Mouse (Mus musculus): ENCODE data around the gene Zfp142. TPM values are rescaled to one million over a fixed set of nuclear protein-coding genes. Genes with fewer than 3 reads are reported as not detected.

The Zfp142 gene
- 14.6 and 16.1 TPM in 2 replicates for total RNA-seq (2021)
- long read RNA-seq, experiment 1, partial matches to known transcripts: 2 of 2 reads
- long read RNA-seq, experiment 1, other reads (novel, unspliced or antisense): 0 of 2 reads
- long read RNA-seq, experiment 2, partial matches to known transcripts: 3 of 6 reads
- long read RNA-seq, experiment 2, other reads (novel, unspliced or antisense): 3 of 6 reads

DNA sequence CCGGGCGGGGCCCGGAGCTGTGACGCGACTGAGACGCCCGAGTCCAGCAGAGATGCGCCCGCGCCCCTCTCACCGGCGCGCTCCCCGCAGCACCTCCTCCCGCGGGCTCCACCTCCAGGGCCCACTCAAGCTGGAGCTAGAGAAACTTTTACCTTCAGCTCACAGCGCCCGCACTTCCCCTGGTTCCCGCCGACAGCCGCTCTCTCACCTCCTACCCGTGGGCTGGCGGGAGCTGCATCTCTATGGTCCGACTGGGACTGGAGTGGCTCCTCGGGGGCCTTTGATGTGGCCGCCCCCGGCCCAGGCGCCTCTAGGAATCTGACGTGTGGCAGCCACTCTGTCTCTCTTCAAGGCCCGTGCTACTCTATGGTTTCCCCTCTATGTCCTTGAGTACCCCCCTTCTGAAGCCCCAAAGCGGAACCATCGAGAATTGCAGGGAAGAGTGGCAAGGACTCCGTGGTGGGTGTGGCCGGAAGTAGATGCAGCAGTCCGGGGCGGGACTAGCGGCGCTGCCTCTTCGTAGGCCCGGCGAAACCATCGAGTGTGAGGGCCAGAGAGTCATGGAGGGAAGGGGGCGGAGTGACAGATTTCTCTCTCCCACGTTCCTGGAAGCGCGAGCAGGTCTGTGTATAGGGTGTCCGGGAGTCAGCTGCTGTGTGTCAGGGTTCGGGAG is at the start of gene Zfp142, which contains the start of gene Bcs1l:
TSS of gene Zfp142 (minus strand) at position 474 of the 673 bp plus-strand sequence.
TSS of gene Bcs1l (plus strand) at position 517 of the 673 bp plus-strand sequence.
- peak; percentile 99 for DNase-seq

DNA sequence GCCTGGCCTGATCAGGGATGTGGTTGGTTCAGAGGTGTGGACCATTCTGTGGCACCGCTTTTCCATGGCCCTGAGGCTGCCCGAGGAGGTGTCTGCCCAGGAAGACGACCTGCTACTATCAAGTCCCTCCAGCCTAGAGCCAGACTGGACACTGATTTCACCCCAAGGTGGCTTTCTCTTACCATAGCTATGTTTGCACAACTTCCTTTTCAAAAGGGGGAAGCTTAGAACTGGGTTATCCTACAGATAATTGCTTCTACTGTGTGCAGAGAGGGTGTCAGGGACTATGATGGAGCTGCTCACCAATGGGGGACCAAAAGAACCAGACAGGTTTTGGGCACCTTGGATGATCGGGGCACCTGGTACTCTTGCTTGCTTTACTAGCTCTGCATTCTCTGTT is 44.7 kb upstream of the Zfp142 start:
- DNase-seq: no peak

DNA sequence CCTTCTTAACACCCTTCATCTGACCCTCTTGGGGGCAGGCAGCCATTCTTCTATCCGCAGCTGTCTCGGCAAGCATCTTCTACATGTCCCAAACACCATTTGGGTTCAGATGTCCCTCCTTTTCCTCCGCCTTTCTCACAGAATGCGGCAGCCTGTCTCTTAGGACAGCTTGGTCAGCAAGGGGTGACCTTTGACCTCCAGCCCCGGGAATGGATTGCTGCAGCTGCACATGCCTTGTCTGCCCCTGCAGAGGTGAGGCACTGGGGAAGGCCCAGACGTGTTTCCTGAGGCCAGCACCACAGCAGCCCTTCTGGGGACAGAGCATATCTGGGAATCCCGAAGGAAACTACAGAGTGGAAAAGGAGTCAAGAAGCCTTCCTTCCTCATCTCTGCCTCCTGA is 40.0 kb upstream of the Zfp142 start:
- DNase-seq: peak; percentile 16

DNA sequence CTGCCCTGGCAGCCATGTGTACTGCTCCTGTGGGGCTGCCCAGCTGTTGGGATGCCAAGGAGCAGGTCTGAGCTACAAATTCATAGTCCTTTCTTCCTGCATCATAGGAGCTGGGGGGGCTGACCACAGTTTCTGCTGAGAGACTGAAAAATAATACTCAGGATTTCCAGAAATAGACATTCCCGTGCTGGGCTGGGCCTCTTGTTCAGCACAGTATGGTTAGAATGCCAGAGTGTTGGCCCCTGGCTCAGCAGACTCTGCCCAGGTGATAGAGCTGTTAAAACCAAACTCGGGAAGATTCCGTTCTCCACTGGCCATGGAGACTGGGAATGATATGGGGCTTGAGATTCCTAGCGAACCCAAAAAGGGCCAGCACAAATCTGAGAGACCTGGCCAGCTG is 38.0 kb upstream of the Zfp142 start:
- no peak for DNase-seq

DNA sequence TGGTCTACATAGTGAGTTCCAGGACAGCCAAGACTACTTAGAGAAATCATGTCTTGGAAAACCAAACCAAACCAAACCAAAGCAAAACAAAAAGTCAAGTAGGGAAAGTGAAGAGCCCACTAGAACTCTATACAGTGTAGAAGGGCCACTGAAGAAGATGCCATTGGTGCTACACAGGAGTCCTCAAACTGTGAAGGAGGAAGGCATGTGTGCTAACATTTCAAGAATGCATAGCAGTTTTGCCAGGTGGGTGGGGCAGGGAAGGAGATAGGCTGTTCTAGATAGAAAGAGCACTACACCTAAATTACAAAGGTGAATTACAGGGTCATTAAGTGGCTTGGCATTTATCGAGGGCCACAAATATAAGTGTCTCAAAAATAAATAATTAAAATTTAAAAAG is 36.1 kb upstream of the Zfp142 start:
- no peak for DNase-seq

DNA sequence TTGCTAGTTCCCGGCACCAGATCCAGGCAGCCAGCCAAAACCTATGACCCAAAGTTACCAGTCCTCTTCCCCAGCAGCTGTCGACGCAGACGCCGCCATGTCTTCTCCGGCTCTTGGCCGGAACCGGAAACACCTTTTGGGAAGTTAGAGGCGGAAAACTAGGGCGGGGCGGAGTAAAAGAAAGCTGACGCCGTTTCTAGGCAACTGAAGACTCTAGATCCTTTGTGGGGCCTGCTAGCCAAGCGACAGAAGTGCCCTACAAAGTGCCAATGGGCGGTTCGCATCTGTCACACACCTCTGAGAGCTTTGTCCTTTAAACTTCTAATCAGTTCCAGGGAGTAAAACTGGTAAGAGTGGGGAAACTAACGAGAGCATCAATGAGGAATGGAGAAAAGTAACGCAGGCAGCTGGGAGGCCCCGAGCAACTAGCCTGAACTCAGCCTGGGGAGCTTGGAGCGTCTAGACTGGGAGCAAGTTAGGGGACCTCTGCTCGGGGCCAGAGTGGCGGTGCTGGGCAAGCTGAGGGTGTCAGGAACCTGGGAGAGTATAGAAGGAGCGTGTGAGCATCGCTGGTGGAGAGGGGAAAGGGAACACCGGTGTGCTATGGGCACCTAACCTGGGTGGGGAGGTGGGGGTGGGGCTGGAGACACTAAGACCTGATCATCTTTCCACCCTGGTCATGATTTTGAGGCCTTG is 13.4 kb upstream of the Zfp142 start, which contains the start of the genes Rnf25 and Stk36:
TSS of gene Rnf25 (minus strand) at position 131 of the 696 bp plus-strand sequence.
TSS of gene Stk36 (plus strand) at position 179 of the 696 bp plus-strand sequence.
- peak; percentile 93 for DNase-seq

DNA sequence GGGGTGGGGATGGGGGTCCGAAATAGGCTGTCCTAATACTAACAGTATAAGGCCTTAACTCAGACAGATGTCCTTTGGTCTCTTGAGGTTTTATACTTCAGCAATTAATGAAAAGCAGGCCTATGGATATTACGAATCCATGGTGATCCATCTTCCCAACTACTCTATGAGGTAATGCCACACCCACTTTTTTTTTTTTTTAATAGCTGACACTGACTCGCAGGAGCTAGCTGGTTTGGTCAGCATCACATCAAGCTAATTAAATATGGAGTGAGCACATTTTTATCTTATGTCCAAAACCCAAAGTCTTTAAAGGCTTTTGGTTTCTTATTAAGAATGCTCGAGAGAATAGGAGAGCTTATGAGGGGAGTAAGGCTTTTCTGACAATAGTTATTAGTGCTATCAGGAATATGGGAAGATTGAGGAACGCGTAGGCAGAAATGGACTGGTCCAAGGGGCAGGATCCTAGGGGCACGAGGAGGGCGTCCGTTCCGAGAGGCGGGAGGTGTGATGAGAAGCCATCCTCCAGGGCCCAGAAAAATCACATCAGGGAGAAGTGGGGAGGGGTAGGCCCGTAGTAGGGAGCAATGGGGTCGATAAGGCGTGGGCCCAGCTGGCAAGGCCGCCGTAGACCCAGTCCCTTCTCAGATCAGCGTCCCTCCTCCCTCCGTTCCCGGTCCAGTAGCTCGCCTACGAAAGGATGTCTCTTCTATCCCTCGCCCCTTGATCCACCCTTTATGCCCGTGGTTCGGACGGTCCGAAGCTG is 12.6 kb upstream of the Zfp142 start:
- no peak for DNase-seq

DNA sequence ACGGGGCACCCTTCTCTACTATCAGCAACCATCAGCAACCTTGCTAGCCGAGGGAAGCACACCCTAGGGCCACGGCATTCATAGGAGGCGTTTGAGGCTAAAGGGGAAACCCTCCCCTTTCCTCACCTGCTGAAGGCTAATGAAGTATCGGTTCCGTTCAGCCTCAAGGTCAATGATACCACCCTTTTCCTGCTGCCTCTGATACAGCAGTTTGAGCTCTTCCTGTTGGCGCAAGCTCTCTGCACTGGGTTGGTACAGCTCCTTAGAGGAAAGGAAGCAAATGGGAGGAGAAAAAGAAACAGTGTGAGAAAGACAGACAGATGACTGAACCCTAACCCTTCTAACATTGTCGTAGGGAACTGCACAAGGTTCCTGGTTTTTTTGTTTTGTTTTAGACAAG is 6.4 kb upstream of the Zfp142 start:
- no peak for DNase-seq

DNA sequence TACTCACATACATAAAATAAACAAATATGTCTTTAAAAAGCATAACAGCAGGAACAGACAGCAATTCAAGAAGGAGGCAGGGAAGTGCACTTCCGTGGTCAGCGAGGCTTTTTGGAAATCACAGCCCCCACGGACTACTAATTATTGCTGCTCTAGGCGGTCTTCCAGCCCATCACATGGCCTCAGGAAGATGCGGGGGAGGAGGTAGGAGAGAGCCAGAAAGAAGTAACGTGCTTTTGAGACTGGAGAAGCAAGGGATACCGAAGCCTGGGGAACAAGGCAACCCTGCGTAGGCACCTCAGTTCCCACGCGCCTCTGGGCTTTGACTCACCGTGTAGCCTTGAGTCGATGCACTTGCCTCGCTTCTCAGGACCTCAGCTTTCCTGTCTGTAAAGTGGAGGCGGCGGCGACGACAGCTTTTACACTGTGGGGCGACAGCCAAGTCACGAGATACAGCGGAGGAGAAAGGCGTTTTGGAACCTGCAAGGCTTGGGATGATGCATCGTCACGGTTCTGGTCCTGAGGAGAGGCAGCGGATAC is 743 bp downstream of the Zfp142 start:
- DNase-seq: no peak

DNA sequence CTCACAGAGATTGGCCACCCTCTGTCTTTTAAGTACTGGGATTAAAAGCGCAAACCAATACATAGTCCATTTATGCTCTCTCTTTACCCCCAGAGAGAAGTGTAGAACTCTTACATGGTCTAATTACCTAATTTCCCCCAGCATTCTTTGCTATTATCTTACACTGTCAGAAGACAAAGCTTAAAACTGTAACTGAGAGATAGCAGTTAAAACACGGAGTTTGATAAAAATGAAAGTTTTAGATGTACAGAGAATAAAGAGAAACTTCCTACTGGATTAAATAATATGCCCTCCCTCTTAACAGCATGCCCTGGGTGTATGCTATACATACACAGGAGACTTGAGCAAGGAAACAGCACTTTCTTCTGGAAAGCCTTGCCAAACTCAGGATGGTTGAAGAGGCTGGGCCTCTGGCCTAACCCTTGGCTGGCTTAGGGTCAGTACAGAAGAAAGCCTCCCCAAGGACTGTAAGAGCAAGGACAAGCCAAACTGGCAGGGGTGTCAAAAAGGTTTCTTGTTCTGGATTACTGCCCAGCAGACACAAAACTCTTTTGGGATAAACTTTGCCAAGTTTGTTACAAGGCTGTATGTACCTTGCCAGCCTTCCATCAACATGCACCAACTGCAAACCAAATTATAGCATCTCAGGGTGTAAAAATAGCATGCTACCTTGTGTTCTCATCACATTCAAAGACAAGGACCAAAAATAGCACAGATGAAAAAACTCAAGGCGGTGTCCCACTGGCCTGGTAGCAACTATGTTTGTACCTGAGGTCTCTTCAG is 3.2 kb downstream of the Zfp142 start:
- DNase-seq: peak; percentile 38

DNA sequence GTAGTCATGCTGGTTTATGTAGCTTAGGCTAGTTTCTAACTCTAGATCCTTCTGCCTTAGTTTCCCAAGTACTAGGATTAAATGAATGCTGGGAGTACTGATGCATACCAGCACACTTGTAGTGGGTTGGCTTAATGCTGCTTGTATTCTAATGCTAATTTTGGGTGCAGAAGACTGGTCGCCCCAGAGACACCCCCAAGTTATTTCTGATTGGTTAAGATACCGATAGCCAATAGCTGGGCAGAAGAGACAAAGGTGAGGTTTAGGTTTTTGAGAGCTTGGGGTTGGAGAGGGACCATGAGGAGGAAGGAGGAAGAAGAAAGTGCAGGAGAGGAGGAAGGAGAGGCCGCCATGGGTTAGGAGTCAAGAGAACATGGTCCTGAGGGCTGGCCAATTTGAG is 5.4 kb downstream of the Zfp142 start:
- DNase-seq: no peak

DNA sequence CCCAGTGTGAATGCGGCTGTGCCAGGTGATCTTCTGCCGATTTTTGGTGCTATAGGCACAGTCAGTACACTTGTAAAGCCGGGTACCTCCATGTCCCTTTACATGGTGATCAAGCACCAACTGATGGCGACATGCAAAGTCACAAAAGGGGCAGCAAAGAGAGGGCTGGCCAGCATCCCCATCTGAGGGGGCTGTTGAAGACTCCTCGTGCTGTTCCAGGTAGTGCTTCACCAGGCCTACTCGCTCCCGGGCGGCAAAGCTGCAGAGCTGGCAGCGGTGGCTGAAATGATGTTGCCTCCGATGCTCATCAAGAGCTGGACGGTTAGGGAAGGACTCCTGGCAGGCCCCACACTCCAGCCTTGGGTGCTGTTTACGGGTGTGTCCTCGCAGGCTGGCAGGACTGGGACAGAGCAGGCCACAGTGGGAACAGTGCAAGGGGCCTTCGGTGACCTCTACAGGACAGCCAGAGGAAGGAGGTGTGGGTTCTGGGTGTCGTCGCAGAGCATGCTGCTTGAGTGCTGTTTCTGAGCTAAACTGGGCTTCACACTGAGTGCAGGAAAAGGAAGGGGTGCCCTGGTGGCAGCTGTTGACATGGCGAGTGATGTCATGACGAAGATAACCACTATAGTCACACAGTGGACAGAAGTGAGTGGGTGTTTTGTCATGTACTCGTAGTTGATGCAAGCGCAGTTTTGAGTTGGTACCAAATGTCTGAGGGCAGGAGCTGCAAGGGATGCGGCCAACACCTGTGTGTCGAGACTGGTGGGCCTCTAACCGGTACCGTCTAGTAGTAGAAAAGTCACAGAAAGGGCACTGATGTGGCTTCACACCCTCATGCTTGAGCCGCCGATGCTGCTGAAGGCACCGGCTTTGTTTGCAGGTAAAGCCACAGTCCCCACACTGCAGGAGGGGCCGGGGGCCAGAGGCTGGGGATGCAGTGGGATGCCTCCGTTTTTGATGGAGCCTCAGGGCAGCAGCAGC is 18.0 kb downstream of the Zfp142 start:
- no peak for DNase-seq

DNA sequence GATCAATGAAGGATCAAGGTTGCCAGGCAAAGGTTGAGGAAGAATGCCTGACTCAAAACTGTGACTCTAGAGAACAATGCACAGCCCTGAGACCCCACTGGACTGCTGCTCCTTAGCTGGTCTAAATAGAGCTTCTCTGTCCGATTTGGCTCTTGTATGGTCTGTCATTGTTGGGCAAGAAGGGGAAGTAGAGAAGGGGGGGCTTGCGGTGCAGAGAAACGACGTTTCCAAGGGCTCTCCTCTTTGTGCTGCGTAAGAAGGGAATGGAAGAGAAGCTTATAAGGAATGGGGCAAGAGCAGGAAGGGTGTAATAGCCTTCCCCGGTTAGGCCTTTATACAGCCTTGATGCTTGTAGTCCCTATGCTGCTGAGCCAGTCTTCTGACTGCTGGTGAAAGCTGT is 22.2 kb downstream of the Zfp142 start:
- DNase-seq: no peak

DNA sequence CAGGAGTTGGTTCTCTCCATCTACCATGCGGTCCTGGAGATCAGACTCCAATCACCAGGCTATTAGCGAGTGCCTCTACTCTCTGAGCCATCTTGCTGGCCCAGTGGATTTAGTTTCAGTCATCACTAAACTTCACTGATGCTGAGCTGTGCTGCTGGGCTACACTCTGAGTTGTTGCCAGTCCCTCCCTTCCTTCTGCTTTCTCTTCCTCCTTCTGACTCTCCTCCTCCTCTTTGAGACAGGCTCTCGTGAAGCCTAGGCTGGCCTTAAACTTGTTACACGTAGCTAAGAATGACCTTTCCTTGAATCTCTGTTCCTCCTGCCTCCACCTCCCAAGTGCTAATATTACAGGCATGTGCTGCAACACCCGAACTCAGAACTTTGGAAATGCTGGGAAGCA is 29.0 kb downstream of the Zfp142 start:
- no peak for DNase-seq

DNA sequence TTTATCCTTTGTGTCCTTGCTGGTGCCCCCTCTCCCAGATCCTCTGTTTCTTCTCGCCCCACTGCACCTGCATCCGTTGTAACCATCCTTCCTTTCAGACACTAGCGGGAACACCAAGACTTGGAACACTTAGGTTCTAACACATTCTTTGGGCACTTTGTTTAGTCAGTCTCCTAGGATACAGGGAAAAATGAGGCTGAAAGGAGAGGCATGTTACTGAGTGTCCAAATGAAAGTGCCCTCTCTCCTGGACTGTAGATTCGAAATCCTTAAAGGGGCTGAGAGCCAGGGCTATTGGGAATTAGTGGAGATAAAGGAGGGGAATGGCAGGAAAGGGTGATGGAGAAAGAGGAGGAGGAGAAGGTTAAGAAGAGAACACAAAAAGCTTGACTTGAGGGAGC is 43.9 kb downstream of the Zfp142 start, which contains the start of gene Usp37:
TSS of gene Usp37 (minus strand) at position 101 of the 400 bp plus-strand sequence.
- no peak for DNase-seq

DNA sequence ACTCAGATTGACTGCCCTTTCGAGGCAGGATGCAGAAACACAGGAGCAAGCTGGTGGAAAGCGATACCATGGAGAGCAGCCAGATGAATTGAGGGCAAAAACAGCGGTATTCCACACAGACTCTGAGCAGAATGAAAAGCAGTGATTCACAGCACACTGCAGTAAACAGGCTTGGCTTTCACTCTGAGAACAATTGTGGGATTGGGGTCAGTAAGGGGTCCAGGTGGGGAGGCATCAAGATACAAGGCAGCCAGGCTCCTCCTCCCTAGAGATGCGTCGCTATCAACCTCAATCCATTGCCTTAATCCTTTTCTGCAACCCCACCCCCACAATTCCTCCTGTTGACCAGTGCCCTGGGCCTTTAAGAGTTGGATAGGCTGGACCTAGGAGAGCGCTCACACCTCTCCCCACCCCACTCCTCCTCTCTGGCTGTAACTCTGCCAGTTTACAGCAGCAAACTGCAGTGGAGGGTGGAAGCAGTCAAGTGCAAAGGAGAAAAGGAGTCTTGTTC is 45.5 kb downstream of the Zfp142 start, which contains the start of gene Plcd4:
TSS of gene Plcd4 (plus strand) at position 438 of the 511 bp plus-strand sequence.
- peak; percentile 49 for DNase-seq

DNA sequence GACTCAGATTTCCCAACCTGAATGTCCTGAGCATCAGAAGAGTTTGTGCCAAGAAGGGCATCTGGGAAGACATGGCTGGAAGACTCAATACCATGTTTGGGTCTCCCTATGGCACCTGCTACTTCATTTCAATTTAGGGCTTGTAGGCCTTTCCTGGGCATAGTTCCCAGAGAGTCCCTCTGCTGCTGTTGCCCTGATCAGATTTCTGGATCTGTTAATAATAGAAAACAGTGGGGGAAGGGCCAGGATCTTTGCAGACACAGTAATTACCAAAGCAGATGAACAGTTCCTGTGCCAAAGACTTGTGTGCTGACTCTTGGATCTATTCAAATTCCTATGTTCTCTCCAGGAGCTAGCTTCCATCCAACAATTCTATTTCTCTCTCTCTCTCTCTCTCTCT is 49.4 kb downstream of the Zfp142 start:
- no peak for DNase-seq

DNA sequence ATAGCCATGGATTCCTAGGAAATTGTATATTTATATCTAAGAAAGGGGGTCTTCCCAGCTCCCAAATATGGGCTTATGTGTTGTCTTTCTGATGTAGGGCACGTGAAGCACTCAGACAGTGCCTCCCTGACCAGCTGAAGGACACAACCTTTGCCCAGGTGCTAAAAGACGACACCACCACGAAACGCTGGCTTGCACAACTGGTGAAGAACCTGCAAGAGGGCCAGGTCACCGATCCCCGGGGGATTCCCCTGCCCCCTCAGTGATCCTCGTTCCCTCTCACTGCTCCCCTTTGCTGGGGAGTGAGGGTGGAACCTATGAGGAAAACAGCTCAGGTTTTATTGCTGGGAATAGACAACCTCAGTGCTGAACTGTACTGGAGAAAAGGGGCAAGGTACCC is 59.5 kb downstream of the Zfp142 start:
- no peak for DNase-seq

DNA sequence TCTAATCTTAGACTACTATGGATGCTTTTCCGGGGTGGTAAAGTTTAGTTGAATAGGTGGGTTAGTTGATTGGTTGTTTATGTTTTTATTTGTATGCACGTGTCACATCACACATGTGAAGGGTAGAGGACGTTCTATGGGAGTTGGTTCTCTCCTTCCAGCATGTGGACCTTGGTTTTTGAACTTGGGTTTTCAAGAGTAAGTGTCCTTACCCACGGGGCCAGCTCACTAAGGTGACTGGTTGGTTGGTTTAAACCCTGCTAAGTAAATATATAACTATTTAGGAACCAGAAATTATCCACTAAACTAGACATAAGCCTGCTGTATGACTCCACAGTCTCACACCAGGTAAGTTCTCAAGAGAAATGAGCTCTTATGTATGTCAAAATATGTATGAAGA is 63.3 kb downstream of the Zfp142 start:
- DNase-seq: no peak

DNA sequence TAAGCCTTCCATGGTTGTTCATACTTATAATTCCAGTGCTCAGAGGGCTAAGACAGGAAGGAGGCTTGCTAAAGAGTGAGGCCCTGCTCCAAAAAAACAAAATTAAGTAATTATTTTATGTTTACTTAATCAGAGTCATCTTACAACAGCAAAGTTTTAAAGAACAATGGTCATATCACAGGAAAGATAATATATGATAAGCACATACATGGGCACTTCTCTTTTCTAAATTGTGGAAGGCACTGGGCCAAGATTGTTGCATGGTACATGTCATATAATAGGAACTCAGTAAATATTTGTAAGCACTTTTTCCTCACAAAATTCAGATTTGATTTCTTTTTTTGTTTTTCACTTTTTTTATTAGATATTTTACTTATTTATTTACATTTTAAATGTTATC is 68.2 kb downstream of the Zfp142 start:
- DNase-seq: no peak

All from adrenal gland, postnatal 14 days (tissue).